Mouse (Mus musculus) midbrain, embryonic 13.5 days (tissue): ENCODE results near the gene Syt1. TPM values are rescaled to one million over a fixed set of nuclear protein-coding genes. Genes with fewer than 3 reads are reported as not detected.

Experiments used
- ATAC-seq: fragments of 200-750 bp; cut with Nextera tagmentation; 2 replicates; pipeline ENCODE4 v1.8.0; 2017; ENCODE audit warnings: mild to moderate bottlenecking, moderate TSS enrichment, moderate library complexity
- H3K27ac ChIP-seq: fragments of 300-500 bp; sonication (generic); 2 replicates; pipeline ENCODE4 v1.5.1; 2015; ENCODE audit warnings: inconsistent platforms, mild to moderate bottlenecking, moderate library complexity
- H3K27me3 ChIP-seq: fragments of 300-500 bp; sonication (generic); 2 replicates; pipeline ENCODE4 v1.6.1; 2015; ENCODE audit warnings: mild to moderate bottlenecking, inconsistent platforms
- H3K36me3 ChIP-seq: fragments of 300-500 bp; sonication (generic); 2 replicates; pipeline ENCODE4 v1.6.1; 2015; ENCODE audit warnings: mild to moderate bottlenecking, inconsistent platforms
- H3K4me1 ChIP-seq: fragments of 300-500 bp; sonication (generic); replicated peaks from 2 replicates; pipeline ENCODE4 v1.6.1; 2015; ENCODE audit warnings: inconsistent platforms
- H3K4me2 ChIP-seq: fragments of 300-500 bp; sonication (generic); replicated peaks from 2 replicates; pipeline ENCODE4 v1.6.1; 2015; ENCODE audit warnings: moderate library complexity, mild to moderate bottlenecking, inconsistent platforms
- H3K4me3 ChIP-seq: fragments of 300-500 bp; sonication (generic); replicated peaks from 2 replicates; pipeline ENCODE4 v1.5.1; 2015; ENCODE audit warnings: mild to moderate bottlenecking, inconsistent platforms
- H3K9ac ChIP-seq: fragments of 300-500 bp; sonication (generic); replicated peaks from 2 replicates; pipeline ENCODE4 v1.6.1; 2015; ENCODE audit warnings: mild to moderate bottlenecking, inconsistent platforms
- H3K9me3 ChIP-seq: fragments of 300-500 bp; sonication (generic); 2 replicates; pipeline ENCODE4 v1.6.1; 2016; ENCODE audit warnings: mild to moderate bottlenecking, inconsistent platforms
- WGBS: fragments of 180-500 bp; shearing (Covaris S2); methylation state at CpG from one replicate; pipeline ENCODE4 v1.1.7; 2015; 5-methylcytosine and 5-hydroxymethylcytosine counted together
- polyA plus RNA-seq: library from polyadenylated mRNA; unstranded; fragments of >200 nt; fragmentation: Nextera tagmentation; extraction: Ambion mirVana; gene quantifications from 2 replicates; pipeline ENCODE4 v1.2.1, GENCODE M21; 2015

Gene Syt1
- 66.3 and 77.2 TPM in 2 replicates for polyA plus RNA-seq

GRCm38 (mm10) chr10:109010241-109011193 lies at the start of gene Syt1:
Gene Syt1, minus strand, starts transcription at chr10:109010982.
- peak within 1 kb of the TSS; percentile 88 for H3K4me2 ChIP-seq
- H3K27ac ChIP-seq: peak within 1 kb of the TSS; percentile 92
- H3K9me3 ChIP-seq: no peaks in the 10 kb centered on the region
- WGBS: under 1% methylated on average over 37 of the region's 37 CpGs
- ATAC-seq: peak; percentile 100
- H3K4me1 ChIP-seq: peaks cover 26% of the 10 kb centered on the region
- H3K27me3 ChIP-seq: no peaks in the 10 kb centered on the region; the same call in 1 of the 2 replicates
- peak within 1 kb of the TSS; percentile 80 for H3K4me3 ChIP-seq
- no peaks in the 10 kb centered on the region for H3K36me3 ChIP-seq
- H3K9ac ChIP-seq: peak within 1 kb of the TSS; percentile 88

GRCm38 (mm10) chr10:109056500-109056899 lies 45.7 kb upstream of the Syt1 start:
- no peak overlapping the region for H3K9ac ChIP-seq
- WGBS: 92% methylated on average over 6 of the region's 6 CpGs
- H3K4me3 ChIP-seq: no peak overlapping the region
- no peaks in the 10 kb centered on the region for H3K27me3 ChIP-seq
- ATAC-seq: no peak
- no peak overlapping the region for H3K4me2 ChIP-seq
- H3K4me1 ChIP-seq: no peaks in the 10 kb centered on the region
- no peaks in the 10 kb centered on the region for H3K9me3 ChIP-seq
- no peaks in the 10 kb centered on the region for H3K36me3 ChIP-seq
- H3K27ac ChIP-seq: no peak overlapping the region

GRCm38 (mm10) chr10:109047537-109047936 lies 36.8 kb upstream of the Syt1 start:
- Histone ChIP-seq H3K36me3 (no peaks in the 10 kb centered on the region), H3K4me3 (no peak overlapping the region), H3K27ac (no peak overlapping the region), H3K9ac (no peak overlapping the region), H3K4me2 (no peak overlapping the region), H3K9me3 (no peaks in the 10 kb centered on the region), H3K4me1 (no peaks in the 10 kb centered on the region), H3K27me3 (no peaks in the 10 kb centered on the region)
- 86% methylated on average over 5 of the region's 5 CpGs for WGBS
- ATAC-seq: no peak

- no peaks in the 10 kb centered on the region for H3K4me1 ChIP-seq
- no peaks in the 10 kb centered on the region for H3K9me3 ChIP-seq
- no peak overlapping the region for H3K9ac ChIP-seq
- no peak overlapping the region for H3K4me3 ChIP-seq
- H3K27me3 ChIP-seq: no peaks in the 10 kb centered on the region
- H3K36me3 ChIP-seq: no peaks in the 10 kb centered on the region
- 87% methylated on average over 2 of the region's 2 CpGs for WGBS
- ATAC-seq: no peak
- no peak overlapping the region for H3K4me2 ChIP-seq
- H3K27ac ChIP-seq: no peak overlapping the region
Observed at GRCm38 (mm10) chr10:109046988-109047387, 36.2 kb upstream of the Syt1 start.

GRCm38 (mm10) chr10:109011226-109012165 lies 714 bp upstream of the Syt1 start:
- Histone ChIP-seq H3K4me3 (peak overlapping the region; percentile 80), H3K36me3 (no peaks in the 10 kb centered on the region), H3K4me1 (peaks cover 25% of the 10 kb centered on the region), H3K9me3 (no peaks in the 10 kb centered on the region), H3K9ac (peak overlapping the region; percentile 60), H3K27ac (peak overlapping the region; percentile 59), H3K4me2 (peak overlapping the region; percentile 88), H3K27me3 (no peaks in the 10 kb centered on the region; the same call in 1 of the 2 replicates)
- WGBS: under 1% methylated on average over 28 of the region's 29 CpGs
- ATAC-seq: peak; percentile 74

- peak overlapping the region; percentile 88 for H3K4me2 ChIP-seq
- no peaks in the 10 kb centered on the region for H3K9me3 ChIP-seq
- H3K4me1 ChIP-seq: peaks cover 30% of the 10 kb centered on the region
- ATAC-seq: no peak
- peak overlapping the region; percentile 80 for H3K4me3 ChIP-seq
- 0% methylated on average over 1 of the region's 1 CpGs for WGBS
- H3K9ac ChIP-seq: peak overlapping the region; percentile 88
- H3K36me3 ChIP-seq: no peaks in the 10 kb centered on the region
- peak overlapping the region; percentile 92 for H3K27ac ChIP-seq
- H3K27me3 ChIP-seq: no peaks in the 10 kb centered on the region; the same call in 1 of the 2 replicates
Observed at GRCm38 (mm10) chr10:109009831-109010230, 951 bp downstream of the Syt1 start.

- Histone ChIP-seq H3K9ac (no peak overlapping the region), H3K4me3 (peak overlapping the region; percentile 80), H3K4me2 (peak overlapping the region; percentile 88), H3K4me1 (peaks cover 30% of the 10 kb centered on the region), H3K36me3 (no peaks in the 10 kb centered on the region), H3K9me3 (no peaks in the 10 kb centered on the region), H3K27me3 (no peaks in the 10 kb centered on the region; the same call in 1 of the 2 replicates), H3K27ac (no peak overlapping the region)
- no peak for ATAC-seq
- 93% methylated on average over 13 of the region's 13 CpGs for WGBS
Observed at GRCm38 (mm10) chr10:109008456-109008855, 2.3 kb downstream of the Syt1 start.

- peaks cover 9% of the 10 kb centered on the region for H3K4me1 ChIP-seq
- no peaks in the 10 kb centered on the region for H3K27me3 ChIP-seq
- no peak overlapping the region for H3K4me3 ChIP-seq
- no peaks in the 10 kb centered on the region for H3K9me3 ChIP-seq
- whole genome bisulfite sequencing: 89% methylated on average over 4 of the region's 4 CpGs
- no peaks in the 10 kb centered on the region for H3K36me3 ChIP-seq
- no peak overlapping the region for H3K4me2 ChIP-seq
- H3K27ac ChIP-seq: no peak overlapping the region
- ATAC-seq: no peak
- no peak overlapping the region for H3K9ac ChIP-seq
Observed at GRCm38 (mm10) chr10:109003482-109003881, 7.3 kb downstream of the Syt1 start.

- Histone ChIP-seq H3K36me3 (peaks cover 5% of the 10 kb centered on the region; the same call in 1 of the 2 replicates), H3K27me3 (no peaks in the 10 kb centered on the region), H3K4me2 (no peak overlapping the region), H3K27ac (no peak overlapping the region), H3K9ac (no peak overlapping the region), H3K4me1 (no peaks in the 10 kb centered on the region), H3K4me3 (no peak overlapping the region), H3K9me3 (no peaks in the 10 kb centered on the region)
- no peak for ATAC-seq
- 99% methylated on average over 2 of the region's 2 CpGs for WGBS
Observed at GRCm38 (mm10) chr10:108987250-108987649, 23.5 kb downstream of the Syt1 start.

GRCm38 (mm10) chr10:108979660-108980059 lies 31.1 kb downstream of the Syt1 start:
- WGBS: 28% methylated on average over 6 of the region's 6 CpGs
- H3K4me3 ChIP-seq: no peak overlapping the region

GRCm38 (mm10) chr10:108954952-108955351 lies 55.8 kb downstream of the Syt1 start:
- H3K36me3 ChIP-seq: peaks cover 3% of the 10 kb centered on the region; the same call in 1 of the 2 replicates
- WGBS: 90% methylated on average over 5 of the region's 5 CpGs
- H3K27ac ChIP-seq: no peak overlapping the region
- no peak for ATAC-seq
- no peaks in the 10 kb centered on the region for H3K9me3 ChIP-seq
- no peaks in the 10 kb centered on the region for H3K27me3 ChIP-seq
- no peak overlapping the region for H3K4me2 ChIP-seq
- H3K9ac ChIP-seq: no peak overlapping the region
- no peak overlapping the region for H3K4me3 ChIP-seq
- no peaks in the 10 kb centered on the region for H3K4me1 ChIP-seq

More at GRCm38 (mm10) chr10:108979660-108980059, 31.1 kb downstream of the Syt1 start:
- no peak overlapping the region for H3K9ac ChIP-seq
- H3K4me1 ChIP-seq: peaks cover 11% of the 10 kb centered on the region
- H3K9me3 ChIP-seq: no peaks in the 10 kb centered on the region
- no peak overlapping the region for H3K4me2 ChIP-seq
- 0 out of 2 replicates have a peak, but pooled peaks cover 5% of the 10 kb centered on the region for H3K36me3 ChIP-seq
- no peaks in the 10 kb centered on the region for H3K27me3 ChIP-seq
- H3K27ac ChIP-seq: no peak overlapping the region
- peak; percentile 73 for ATAC-seq
